Mouse (Mus musculus) C3H10T1/2 (cell line): ENCODE data around the gene Ubxn2a. TPM values are rescaled to one million over a fixed set of nuclear protein-coding genes. Genes with fewer than 3 reads are reported as not detected.

Experiments used
- polyA plus RNA-seq, 2 experiments: library from polyadenylated mRNA; unstranded; fragments of >200 nt; fragmentation: generic; extraction: Trizol; gene quantifications; one replicate each; pipeline ENCODE4 v1.2.1; 2012; ENCODE audit warnings: missing spikeins in 2 of 2

The Ubxn2a gene
- 1 to 10 TPM in 1 of 2 experiments, under 1 TPM in 1; 0.47 to 1.4 TPM for polyA plus RNA-seq

DNA sequence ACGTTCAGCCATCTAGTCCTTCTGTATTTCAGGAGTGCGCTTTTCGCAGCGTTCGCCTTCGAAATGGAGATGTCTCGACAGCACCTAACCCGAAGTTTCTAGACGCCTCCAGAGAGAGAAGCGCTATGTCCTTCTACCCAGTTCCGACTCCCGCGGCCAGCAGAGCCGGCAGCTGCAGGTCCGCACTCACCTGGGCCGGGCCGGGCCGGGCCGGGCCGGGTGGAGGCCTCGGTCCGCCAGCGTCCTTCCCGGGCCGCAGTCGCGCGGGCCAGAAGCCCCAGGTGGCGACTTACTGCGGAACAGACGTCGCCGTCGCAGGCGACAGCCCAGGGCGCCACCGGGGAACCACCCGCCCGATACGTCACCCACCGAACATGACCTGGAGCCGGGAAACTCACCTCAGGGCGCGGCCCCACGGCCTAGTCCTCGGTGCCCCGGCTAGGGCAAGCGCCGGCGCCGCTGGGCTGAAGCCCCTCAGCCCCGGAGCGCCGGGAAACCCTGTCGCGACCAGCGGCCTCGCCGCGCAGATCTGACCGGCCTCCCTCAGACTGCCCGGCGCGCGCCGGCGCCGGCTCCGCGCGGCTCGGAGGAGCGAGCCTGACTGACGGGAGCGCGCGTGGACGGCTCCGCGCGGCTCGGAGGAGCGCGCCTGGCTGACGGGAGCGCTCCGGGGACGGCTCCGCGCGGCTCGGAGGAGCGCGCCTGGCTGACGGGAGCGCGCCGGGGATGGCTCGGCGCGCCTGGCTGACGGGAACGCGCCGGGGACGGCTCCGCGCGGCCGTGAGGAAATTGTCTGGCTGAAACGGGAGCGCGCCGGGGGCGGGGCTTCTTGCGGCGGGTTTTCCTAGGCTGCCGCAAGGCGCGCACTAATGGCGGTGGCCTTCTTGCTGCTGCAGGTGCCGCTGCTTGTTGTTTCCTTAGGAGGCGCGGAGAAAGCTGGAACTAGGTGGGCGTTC is at the start of gene Ubxn2a:
TSS of gene Ubxn2a (minus strand) at position 755 of the 956 bp plus-strand sequence.

DNA sequence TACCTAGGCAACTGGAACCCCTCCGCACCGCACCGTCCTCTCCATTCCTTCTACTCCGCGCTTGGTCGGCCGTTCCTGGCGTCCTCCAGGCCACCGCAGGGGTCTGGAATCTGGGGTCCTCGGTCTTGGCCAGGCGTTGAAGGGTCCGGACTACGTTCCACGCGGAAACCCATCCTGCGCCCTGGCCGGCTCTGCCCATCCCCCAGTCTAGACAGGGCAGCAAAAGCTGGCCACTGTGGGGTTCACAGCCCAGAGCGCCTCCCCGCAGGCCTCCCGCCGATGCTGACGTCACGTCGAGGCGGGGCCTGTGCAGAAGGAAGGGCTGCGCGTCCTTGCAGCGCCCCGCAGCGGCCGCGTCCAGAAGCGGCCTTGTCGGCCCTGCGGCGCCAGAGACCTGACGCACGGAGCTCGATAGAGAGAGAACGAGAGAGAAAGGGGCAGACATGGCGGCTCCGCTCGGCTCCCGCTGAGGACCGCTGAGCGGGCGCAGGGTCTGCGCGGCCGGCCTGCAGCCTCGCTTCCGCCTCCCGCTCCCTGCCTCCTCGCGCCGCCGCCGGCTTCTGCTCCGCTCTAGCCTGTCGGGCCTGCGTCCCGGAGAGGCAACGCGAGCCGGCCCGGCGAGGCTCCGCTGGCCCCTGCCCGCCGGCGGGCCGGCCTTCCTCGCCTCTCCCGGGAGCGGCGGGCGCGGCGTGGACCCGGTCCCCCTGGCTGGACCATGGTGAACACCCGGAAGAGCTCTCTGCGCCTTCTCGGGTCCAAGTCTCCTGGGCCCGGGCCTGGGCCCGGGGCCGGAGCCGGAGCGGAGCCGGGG is 9.7 kb upstream of the Ubxn2a start, which contains the start of gene Atad2b:
TSS of gene Atad2b (plus strand) at position 360 of the 811 bp plus-strand sequence.

DNA sequence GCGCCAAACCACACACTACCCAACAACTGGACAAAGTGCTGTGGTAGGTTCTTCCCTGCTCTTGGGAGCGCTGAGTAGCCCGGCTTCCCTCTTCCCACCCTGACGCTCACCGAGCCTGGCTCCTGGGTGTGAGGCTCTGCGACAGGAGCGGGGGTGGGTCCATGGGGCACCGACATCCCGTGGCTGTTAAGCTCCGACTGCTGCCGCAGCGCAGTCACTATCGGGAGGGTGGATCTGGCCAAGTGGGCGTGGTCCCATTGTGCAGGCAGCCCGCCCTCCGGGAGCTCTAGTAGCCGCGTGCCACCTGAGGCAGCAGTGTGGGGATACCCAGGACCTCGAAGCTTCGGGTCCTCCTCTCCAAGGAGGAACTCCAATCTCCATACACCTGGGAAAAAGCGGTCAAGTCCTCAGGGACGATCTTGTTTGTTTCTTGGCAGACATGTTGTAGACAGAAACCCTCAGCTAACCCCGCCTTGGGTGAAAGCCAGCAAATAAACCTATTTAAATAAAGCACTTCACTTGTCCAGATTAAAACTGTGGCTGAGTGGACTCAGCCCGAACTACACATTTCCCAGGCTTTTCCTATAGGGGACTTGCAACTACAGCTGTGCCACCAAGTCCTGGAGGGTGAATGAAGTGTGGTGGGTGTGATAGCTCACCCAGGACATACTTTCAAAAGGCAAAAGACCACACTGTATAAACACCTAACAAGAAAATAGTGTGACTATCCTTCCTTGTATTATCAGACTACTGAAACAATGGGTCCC is 33.2 kb downstream of the Ubxn2a start, which contains the start of gene Mfsd2b:
TSS of gene Mfsd2b (minus strand) at position 199 of the 767 bp plus-strand sequence.

DNA sequence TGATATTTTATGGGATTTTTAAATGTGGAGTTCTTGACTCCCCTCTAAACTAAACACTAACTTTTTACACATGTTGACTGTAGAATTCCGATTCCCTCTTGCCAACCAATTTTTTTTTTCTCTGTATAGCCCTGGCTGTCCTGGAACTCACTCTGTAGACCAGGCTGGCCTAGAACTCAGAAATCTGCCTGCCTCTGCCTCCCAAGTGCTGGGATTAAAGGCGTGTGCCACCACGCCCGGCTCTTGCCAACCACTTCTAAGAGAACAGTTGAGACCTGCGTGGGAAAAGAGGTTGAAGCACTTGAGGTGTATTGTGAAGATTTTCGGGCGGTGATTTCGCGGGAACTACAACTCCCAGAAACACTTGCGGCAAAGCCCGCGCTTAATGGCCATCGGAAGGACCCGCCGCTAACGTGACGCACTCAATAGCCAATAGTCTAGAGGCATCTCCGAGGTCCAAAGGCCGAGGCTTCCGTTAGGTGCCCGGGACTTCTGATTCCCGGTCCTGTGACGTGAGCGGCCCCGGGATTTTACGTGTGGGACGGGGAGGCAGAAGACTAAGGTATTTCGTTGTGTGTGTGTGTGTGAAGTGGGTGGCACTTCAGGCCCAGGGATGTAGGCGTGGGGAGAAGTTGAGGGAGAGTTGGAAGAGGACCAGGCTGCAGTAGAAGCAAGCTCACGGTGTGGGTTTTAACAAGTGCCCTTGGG is 64.5 kb downstream of the Ubxn2a start, which contains the start of gene Wdcp:
TSS of gene Wdcp (plus strand) at position 414 of the 708 bp plus-strand sequence.

DNA sequence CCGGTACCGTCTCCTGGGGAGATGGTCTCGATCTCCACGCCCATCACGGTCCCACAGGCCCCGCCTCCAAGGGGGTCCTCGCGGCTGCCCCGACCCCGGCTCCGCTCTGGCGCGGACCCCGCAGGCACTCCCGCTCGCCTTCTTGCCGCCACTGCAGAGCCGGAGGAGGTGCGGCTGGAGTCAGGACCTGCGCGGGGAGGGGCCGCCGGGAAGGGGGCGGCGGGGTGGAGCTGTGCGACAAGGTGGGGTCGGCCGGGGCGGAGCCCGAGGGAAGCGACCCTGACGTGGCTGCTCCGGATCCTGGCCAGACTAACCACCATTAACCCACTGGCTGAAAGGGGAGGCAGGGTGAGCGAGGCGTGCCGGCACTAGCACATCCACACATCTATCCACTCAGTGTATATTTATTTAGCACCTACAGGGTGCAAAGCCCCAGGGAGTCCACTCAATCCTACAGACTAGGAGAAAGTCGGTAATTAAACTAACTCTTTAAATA is 66.1 kb downstream of the Ubxn2a start, which contains the start of gene Fkbp1b:
TSS of gene Fkbp1b (minus strand) at position 200 of the 496 bp plus-strand sequence.

Other genes starting within 250 kb of the Ubxn2a start
- not detected for gene Fam228a, start 169.3 kb downstream of the Ubxn2a start, polyA plus RNA-seq
- under 1 TPM in 1 of 2 experiments, not detected in 1; 0.24 TPM for gene Pfn4, start 138.7 kb downstream of the Ubxn2a start, polyA plus RNA-seq
- under 1 TPM; 0.07 to 0.08 TPM for gene Fam228b, start 138.4 kb downstream of the Ubxn2a start, polyA plus RNA-seq
- gene Sf3b6, start 90.2 kb downstream of the Ubxn2a start, polyA plus RNA-seq = 10 to 100 TPM; 22.3 to 87.4 TPM
- gene Fkbp1b, start 66.1 kb downstream of the Ubxn2a start, polyA plus RNA-seq = 1 to 10 TPM; 1.8 to 9.8 TPM
- gene Wdcp, start 64.4 kb downstream of the Ubxn2a start, polyA plus RNA-seq = 1 to 10 TPM; 2.8 to 4.4 TPM
- under 1 TPM; 0.02 to 0.14 TPM for gene Mfsd2b, start 33.3 kb downstream of the Ubxn2a start, polyA plus RNA-seq
- gene Atad2b, start 9.6 kb upstream of the Ubxn2a start, polyA plus RNA-seq = 1 to 10 TPM in 1 of 2 experiments, under 1 TPM in 1; 0.14 to 1.1 TPM